Mouse (Mus musculus) erythroblast, embryonic 14.5 days (primary cell): ENCODE measurements around the gene Fpgs.

Source experiments
- GATA1 ChIP-seq: IDR thresholded peaks from 2 replicates; pipeline ENCODE4 v1.6.1; 2012; ENCODE audit warnings: low read length, inconsistent platforms, mixed read lengths
- TAL1 ChIP-seq: IDR thresholded peaks from 3 replicates; pipeline ENCODE4 v1.6.1; 2012; ENCODE audit warnings: low read length, inconsistent platforms, mixed read lengths

DNA sequence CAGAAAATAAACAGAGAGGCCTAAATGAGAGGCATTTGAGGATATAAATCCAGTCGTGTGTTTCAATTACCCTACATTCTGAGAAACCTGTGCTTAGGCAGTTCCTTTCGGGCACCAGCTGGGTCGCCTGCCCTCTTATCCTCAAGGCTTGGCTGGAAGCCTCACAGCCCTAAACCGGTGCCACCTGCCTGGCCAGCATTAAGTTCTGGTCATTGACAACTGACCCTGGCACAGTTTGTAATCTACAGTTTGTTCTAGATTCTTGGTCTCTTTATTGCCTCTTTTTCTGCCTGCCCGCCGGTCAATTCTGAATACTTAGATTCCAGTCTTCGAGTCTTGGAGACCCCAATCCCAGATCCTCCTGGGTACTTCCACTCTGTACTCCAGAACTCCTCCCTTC, 10.7 kb downstream of the Fpgs start:
- no peak for TF ChIP-seq TAL1
- no peak for TF ChIP-seq GATA1
